Mouse (Mus musculus) spleen, postnatal 36 days (tissue): ENCODE data around the gene Gpr35.

ENCODE experiments used
- DNase-seq, 2 experiments: peaks; one replicate each; pipeline ENCODE4 v3.0.0; 2022; ENCODE audit warnings: low spot score in 2 of 2, mixed read lengths in 1 of 2

Gene Gpr35

DNA sequence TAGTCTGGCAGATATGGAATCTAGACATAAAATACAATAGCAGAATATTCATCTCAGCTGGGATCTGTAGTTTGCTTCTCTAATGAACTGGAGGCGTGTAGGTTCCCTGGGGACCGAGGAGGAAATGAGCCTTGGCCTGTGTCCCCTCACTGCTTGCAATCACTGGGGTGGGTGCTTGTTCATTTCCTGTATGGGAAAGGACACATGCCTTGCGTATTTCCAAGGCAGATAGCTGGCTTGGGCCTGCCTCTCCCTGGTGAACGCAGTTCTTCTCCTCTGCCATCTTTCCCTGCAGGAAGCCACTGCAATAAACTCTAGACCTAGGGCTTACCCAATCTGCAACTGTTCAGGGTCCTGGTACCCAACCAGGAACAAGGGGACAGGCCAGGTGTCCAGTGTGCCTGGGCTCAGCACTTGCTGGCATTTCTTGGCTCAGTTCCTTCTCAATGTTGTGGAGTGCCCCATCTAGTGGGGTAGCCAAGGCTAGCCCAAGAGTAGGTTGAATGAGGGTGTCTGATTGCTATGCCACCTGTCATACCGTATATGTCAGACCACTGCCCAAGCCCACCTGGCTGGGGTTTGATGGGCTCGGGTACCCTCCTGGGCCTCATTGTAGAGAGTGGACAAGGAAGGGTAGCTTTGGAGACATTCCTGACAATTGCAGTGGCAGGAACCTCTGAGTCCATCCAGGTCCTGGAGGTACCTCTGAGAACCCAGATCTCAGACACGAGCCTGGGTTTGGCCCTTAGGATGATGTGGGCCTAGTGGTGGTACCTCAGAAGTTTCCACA lies 30.6 kb downstream of the Gpr35 start:
- DNase-seq = peak; percentile 41 to 50

GRCm38 (mm10) chr1:92982931-92983605 lies 32.4 kb downstream of the Gpr35 start:
- no peak for DNase-seq

- no peak for DNase-seq
Observed at GRCm38 (mm10) chr1:92984999-92985398, 34.3 kb downstream of the Gpr35 start.

DNA sequence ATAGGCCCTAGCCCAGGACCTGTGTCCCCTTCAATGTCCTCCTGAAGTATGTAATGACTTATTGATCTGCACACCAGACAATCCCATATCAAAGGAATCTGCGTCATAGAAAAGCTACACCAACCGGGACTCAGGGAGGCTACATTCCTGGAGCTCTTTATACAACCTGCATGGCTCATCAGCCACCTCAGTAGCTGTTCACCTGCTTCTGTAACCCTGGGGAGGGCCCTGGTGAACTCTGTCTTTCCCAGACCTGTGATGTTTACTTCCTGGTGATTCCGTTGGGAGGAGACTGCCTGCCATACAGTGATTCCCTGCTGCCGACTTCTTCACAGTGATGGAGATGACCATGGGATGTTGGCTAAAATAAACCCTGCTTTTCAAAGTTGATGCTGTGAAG lies 38.2 kb downstream of the Gpr35 start:
- no peak for DNase-seq

DNA sequence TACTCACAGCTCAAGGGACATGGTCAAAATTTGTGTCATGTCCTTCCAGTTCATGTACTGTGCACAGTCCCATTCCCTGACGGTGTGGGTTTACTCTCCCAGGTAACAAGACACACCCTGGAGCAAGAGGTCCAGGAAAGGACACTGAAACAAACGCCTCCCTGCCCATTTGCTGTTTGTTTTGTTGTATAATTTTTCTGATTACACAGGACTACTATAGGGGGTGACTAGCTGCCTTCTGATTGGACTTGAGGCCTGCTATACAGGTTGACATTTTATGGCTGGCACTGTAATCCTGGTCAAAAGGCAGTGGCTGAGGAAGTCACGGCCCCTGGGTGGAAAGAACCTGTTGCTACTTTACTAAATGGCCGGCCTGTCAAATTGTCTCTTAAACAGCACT lies 39.2 kb downstream of the Gpr35 start:
- DNase-seq = no peak

DNA sequence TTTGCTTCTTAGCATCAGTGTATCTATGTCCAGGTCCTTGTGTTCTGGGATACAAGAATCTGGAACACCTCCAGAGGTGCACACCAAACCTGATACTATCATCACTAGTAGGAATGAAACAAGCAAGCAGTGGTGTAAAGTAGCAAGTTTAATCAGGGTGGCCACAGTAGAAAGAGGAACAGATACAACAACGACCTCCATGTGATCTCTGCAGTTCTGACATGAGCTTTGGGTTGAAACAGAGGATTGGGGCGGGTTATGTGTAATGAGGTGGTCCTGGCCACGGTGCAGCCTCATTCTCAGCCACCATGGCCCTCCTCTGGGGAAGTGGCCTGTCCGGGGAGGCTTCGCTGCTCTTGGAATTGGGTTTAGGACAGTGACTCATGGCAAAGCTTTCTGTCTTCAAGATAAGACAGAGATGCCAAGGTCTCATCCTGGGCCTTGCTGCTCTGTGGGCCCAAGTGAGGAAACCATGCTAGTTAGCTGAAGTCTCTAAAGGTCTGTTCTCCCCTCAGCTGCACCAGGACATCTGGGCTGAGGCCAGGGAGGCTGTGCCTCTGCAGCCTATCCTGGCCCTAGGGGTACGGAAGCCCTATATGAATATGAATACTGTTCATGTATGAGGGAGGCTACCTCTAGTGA lies 41.7 kb downstream of the Gpr35 start:
- no peak for DNase-seq

DNA sequence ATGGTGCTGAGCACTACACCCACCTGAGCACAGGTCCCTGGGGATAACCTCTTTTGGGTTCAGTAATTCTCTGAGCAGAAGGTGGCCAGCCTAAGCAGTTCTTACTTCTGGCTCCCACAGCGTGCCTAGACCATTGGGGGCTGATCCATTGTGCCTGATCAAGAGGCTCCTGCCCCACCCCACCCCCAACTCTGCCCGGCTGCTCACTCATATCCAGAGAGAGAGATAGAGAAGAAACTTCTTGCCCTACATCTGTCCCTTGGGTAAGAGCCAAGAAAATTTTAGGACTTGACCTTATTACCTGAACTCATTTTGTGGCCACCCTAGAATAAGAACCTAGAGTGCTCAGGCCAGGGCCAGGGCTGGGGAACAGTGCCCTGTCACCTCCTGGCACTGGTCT lies 42.2 kb downstream of the Gpr35 start:
- DNase-seq = peak; percentile 32 to 33

- no peak for DNase-seq
Observed at GRCm38 (mm10) chr1:93006061-93006460, 55.4 kb downstream of the Gpr35 start, which contains the start of gene Aqp12. Gene Aqp12 (plus strand): TSS chr1:93006334.

- DNase-seq = no peak
Observed at GRCm38 (mm10) chr1:93009196-93009595, 58.5 kb downstream of the Gpr35 start.

- DNase-seq = no peak
Observed at GRCm38 (mm10) chr1:93010731-93011130, 60.1 kb downstream of the Gpr35 start.

DNA sequence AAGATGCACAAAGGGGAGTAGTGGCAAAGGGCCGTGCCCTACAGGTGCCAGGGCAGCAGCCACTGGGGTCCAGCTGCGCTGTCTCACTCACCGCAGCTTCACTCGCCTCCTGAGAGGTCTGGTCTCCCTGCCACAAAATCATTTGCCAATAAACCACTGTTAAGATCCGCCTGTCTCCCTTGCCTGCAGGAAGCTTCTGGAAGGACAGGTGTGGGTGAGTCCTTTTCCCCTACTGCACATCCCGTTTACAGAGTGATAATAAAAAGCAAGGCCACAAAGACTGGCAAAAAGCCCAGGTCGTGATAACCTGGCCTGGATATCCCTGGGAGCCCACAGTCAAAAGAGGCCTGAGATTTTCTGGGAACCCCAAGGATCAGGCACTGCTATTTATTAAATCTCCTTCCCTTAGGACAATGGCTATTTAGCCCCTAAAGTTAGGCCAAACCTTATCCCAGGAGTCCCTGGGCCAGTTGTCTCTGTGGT lies 61.5 kb downstream of the Gpr35 start:
- no peak for DNase-seq

DNA sequence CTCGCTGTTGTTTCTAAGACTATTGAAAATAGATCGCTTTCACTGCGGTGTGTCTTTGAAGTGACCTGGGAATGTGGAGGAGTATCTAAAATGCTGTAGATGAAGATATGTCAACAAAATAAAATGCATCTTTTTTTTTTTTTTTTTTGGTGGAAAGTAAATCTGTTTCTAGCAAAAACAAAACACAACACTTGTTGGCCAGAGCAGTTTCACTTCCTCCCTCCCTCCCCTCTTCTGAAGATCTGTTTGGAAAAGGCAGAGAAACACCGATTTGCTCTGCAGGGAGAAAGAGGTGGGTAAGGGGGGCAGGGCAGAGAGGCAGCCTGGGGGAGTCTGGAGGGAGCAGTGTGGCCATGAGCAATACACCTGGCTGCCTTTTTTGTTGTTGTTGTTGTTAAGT lies 62.7 kb downstream of the Gpr35 start:
- DNase-seq = no peak

DNA sequence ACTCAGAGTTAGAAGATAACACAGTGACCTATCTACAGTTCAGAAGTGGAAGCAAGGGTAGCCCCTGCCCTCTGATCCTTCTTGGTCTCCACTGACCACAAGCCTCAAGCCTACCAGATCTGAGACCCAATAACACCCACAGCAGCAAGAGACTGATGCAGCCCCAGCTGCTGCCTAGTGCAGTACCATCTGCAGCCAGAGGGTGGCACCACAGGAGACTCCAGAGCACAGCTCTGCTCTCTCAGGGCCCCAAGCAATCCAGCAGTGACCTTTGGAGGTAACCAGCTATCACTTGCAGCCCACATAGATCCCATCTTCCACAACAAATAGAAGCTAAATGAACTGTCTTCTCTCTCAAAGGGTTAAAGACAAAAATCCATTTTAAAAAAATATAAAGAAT lies 63.8 kb downstream of the Gpr35 start:
- peak; percentile 35 to 37 for DNase-seq

DNA sequence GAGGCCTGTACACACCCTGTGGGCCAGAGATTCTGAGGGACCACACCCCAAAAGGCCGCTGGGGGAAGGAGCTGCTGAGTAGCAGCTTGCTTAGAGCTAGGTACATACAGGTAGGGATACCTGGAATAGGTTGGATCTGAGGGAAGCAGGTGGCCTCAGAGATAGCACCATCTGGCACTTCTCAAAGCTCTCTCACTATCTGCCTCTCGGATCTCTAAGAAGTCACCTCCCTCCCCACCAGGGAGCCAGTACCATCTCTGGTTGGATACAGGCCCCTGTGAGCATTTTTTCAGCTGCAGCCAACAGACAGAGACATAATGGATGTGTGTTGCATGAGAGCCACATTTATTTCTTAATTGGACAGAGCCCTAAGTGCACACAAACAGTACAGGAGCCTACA lies 64.5 kb downstream of the Gpr35 start:
- no peak for DNase-seq

GRCm38 (mm10) chr1:93018716-93019115 lies 68.1 kb downstream of the Gpr35 start:
- no peak for DNase-seq

- DNase-seq = no peak
Observed at GRCm38 (mm10) chr1:93020602-93021001, 69.9 kb downstream of the Gpr35 start.

- no peak for DNase-seq
Observed at GRCm38 (mm10) chr1:93026600-93026999, 75.9 kb downstream of the Gpr35 start.

DNA sequence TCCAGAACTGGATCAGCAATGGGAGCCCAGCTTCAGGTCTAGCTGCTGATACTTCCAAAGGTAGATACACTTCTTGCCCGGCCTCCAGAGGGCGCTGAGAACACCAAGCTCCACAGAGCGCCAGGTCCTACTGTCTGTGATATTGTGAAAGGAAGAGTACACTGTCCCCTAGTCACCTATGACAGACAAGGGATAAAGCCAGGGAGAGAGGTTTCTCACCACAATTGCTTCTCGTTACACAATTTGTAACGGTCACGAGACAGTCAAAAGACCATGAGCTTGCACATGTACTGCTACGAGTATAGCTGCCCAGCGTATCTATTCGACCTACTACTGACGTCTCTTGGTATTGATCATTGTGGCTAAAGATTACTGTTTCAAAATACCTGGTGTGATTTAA lies 78.7 kb downstream of the Gpr35 start:
- no peak for DNase-seq

GRCm38 (mm10) chr1:93030060-93030459 lies 79.4 kb downstream of the Gpr35 start:
- no peak for DNase-seq

GRCm38 (mm10) chr1:93031199-93031598 lies 80.5 kb downstream of the Gpr35 start:
- no peak for DNase-seq

DNA sequence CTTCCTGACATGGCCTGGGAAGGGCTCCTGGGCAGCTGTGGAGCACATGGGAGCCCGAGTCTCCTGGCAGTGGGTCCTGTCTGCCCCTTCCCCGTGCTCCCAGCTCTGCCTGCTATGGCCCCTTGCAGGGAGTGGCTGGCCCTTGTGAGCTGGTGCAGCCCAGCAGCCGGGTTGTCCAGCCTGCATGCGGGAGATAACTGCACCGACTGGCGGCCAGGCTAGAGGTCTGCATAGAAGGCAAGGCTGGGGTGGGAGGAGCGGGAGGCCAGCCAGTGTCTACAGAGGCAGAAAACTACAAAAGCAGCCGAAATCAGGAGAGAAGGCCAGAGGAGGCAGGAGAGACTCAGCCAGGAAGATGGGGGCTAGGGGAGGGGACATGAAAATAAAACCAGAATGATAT lies 83.3 kb downstream of the Gpr35 start:
- DNase-seq = no peak

DNA sequence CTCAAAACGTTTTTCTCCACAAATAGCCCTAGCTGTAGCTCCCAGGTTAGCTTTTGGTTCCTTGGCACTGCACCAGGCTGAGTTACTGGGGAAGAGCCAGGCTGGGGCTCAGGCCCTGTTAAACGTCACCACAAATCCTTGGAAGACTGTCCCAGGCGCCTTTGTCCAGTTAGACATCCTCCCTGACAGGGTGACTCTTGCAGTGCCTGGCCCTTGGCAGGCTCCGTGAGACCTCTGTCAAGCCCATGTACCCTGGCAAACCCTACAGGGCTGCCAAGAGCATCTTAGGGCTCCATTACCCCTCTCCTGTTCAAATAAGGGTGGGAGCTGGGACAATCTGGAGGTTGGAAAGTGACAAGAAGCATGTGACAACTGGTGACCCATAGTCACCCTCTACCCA lies 85.3 kb downstream of the Gpr35 start:
- no peak for DNase-seq
